Mouse (Mus musculus) C2C12 (cell line): ENCODE measurements around the gene Gse1. TPM values are rescaled to one million over a fixed set of nuclear protein-coding genes. Genes with fewer than 3 reads are reported as not detected.

Experiments
- H3K27me3 ChIP-seq: one replicate; pipeline ENCODE4 v1.6.1; 2011; ENCODE audit not compliant: control insufficient read depth, insufficient read depth, insufficient read length
- H3K36me3 ChIP-seq: one replicate; pipeline ENCODE4 v1.6.1; 2011; ENCODE audit not compliant: control insufficient read depth, insufficient read depth
- H3K4me3 ChIP-seq: one replicate; pipeline ENCODE4 v1.5.1; 2011; ENCODE audit warnings: mild to moderate bottlenecking, control low read depth; ENCODE audit not compliant: poor library complexity, insufficient read depth, severe bottlenecking
- H3K79me2 ChIP-seq: one replicate; pipeline ENCODE4 v1.6.1; 2011; ENCODE audit not compliant: control insufficient read depth, insufficient read depth
- H3K79me3 ChIP-seq: one replicate; pipeline ENCODE4 v1.6.1; 2011; ENCODE audit warnings: low read depth, control low read depth
- H3ac ChIP-seq: one replicate; pipeline ENCODE3; 2011; ENCODE audit warnings: low read depth; ENCODE audit not compliant: control insufficient read depth, insufficient read length
- CEBPB ChIP-seq: IDR thresholded peaks from one replicate; pipeline ENCODE4 v1.6.1; 2011; ENCODE audit warnings: low read depth, mild to moderate bottlenecking, control low read depth, moderate library complexity
- CTCF ChIP-seq: IDR thresholded peaks from one replicate; pipeline ENCODE4 v1.5.1; 2011; ENCODE audit not compliant: control insufficient read depth, insufficient read depth, insufficient read length
- FOSL1 ChIP-seq: IDR thresholded peaks from one replicate; pipeline ENCODE4 v1.8.0; 2011; ENCODE audit warnings: mild to moderate bottlenecking, low read length; ENCODE audit not compliant: poor library complexity, insufficient read depth, severe bottlenecking
- MAX ChIP-seq: IDR thresholded peaks from one replicate; pipeline ENCODE4 v1.6.1; 2011; ENCODE audit warnings: mild to moderate bottlenecking, control low read depth
- MYOD1 ChIP-seq: IDR thresholded peaks from one replicate; pipeline ENCODE4 v1.6.1; 2011; ENCODE audit warnings: low read depth; ENCODE audit not compliant: control insufficient read depth, insufficient read length
- MYOG ChIP-seq: IDR thresholded peaks from one replicate; pipeline ENCODE4 v1.6.1; 2011; ENCODE audit not compliant: control insufficient read depth, insufficient read length; ENCODE audit errors: extremely low read depth
- USF1 ChIP-seq: IDR thresholded peaks from one replicate; pipeline ENCODE4 v1.6.1; 2011; ENCODE audit warnings: low read depth, mild to moderate bottlenecking, control low read depth, moderate library complexity
- polyA plus RNA-seq: library from polyadenylated mRNA; unstranded; fragments of >200 nt; fragmentation: generic; extraction: Trizol; gene quantifications from one replicate; pipeline ENCODE4 v1.2.1, GENCODE M21; 2012; ENCODE audit warnings: missing spikeins

Gse1 gene
- polyA plus RNA-seq, 1 experiment: 15.6 TPM

- Histone ChIP-seq H3K79me2 (peaks cover 69% of the 10 kb centered on the region), H3K36me3 (peaks cover 27% of the 10 kb centered on the region), H3ac (peak overlapping the region; percentile 70), H3K4me3 (peak overlapping the region; percentile 26), H3K79me3 (peaks cover 45% of the 10 kb centered on the region), H3K27me3 (no peaks in the 10 kb centered on the region)
- TF ChIP-seq MYOD1: no peak
- TF ChIP-seq MAX: no peak
- no peak for TF ChIP-seq FOSL1
- no peak for TF ChIP-seq CTCF
- no peak for TF ChIP-seq USF1
- TF ChIP-seq MYOG: no peak
- TF ChIP-seq CEBPB: no peak
Observed at GRCm38 (mm10) chr8:120230715-120231614, 2.7 kb downstream of the Gse1 start.

GRCm38 (mm10) chr8:120231870-120232269 is 3.6 kb downstream of the Gse1 start:
- no peak for TF ChIP-seq FOSL1
- no peak for TF ChIP-seq MYOD1
- TF ChIP-seq CEBPB: no peak
- no peak for TF ChIP-seq USF1
- TF ChIP-seq MAX: no peak
- TF ChIP-seq MYOG: no peak
- no peak for TF ChIP-seq CTCF
- H3K4me3 ChIP-seq: no peak overlapping the region
- no peaks in the 10 kb centered on the region for H3K27me3 ChIP-seq
- peaks cover 32% of the 10 kb centered on the region for H3K36me3 ChIP-seq
- H3ac ChIP-seq: peak overlapping the region; percentile 36
- H3K79me2 ChIP-seq: peaks cover 78% of the 10 kb centered on the region
- H3K79me3 ChIP-seq: peaks cover 54% of the 10 kb centered on the region

- TF ChIP-seq MYOG (no peak), MYOD1 (no peak), CEBPB (no peak), USF1 (no peak), FOSL1 (no peak), MAX (no peak), CTCF (no peak)
- Histone ChIP-seq H3K27me3 (no peaks in the 10 kb centered on the region), H3ac (peak overlapping the region; percentile 36), H3K79me2 (peaks cover 84% of the 10 kb centered on the region), H3K36me3 (peaks cover 32% of the 10 kb centered on the region), H3K79me3 (peaks cover 58% of the 10 kb centered on the region), H3K4me3 (peak overlapping the region; percentile 18)
Observed at GRCm38 (mm10) chr8:120232398-120232797, 4.1 kb downstream of the Gse1 start.

GRCm38 (mm10) chr8:120232913-120233312 is 4.7 kb downstream of the Gse1 start:
- Histone ChIP-seq H3ac (peak overlapping the region; percentile 22), H3K79me2 (peaks cover 89% of the 10 kb centered on the region), H3K79me3 (peaks cover 61% of the 10 kb centered on the region), H3K4me3 (no peak overlapping the region), H3K36me3 (peaks cover 36% of the 10 kb centered on the region), H3K27me3 (no peaks in the 10 kb centered on the region)
- TF ChIP-seq MYOG: no peak

GRCm38 (mm10) chr8:120234457-120234856 is 6.2 kb downstream of the Gse1 start:
- Histone ChIP-seq H3K79me3 (peaks cover 68% of the 10 kb centered on the region), H3ac (no peak overlapping the region), H3K79me2 (peaks cover 100% of the 10 kb centered on the region), H3K27me3 (no peaks in the 10 kb centered on the region), H3K4me3 (no peak overlapping the region), H3K36me3 (peaks cover 36% of the 10 kb centered on the region)
- TF ChIP-seq USF1: no peak
- no peak for TF ChIP-seq MAX
- no peak for TF ChIP-seq CTCF

GRCm38 (mm10) chr8:120234866-120235265 is 6.6 kb downstream of the Gse1 start:
- Histone ChIP-seq H3K27me3 (no peaks in the 10 kb centered on the region), H3K36me3 (peaks cover 37% of the 10 kb centered on the region), H3K79me2 (peaks cover 99% of the 10 kb centered on the region), H3ac (no peak overlapping the region), H3K4me3 (no peak overlapping the region), H3K79me3 (peaks cover 65% of the 10 kb centered on the region)
- TF ChIP-seq USF1 (no peak), CTCF (no peak), MYOD1 (no peak), MAX (no peak), CEBPB (no peak), FOSL1 (no peak), MYOG (no peak)
